Comparison of ENCODE assay signal across 18 mouse cellular contexts in genomic region chr19:21858846-21859521, GRCm38 (mm10).
DNase-seq lines count a peak whose midpoint lies in the region; ATAC-seq lines count a peak whose summit lies in the region.
"Had no signal": no experiment of that assay in that cellular context is flagged by ENCODE, and none has a peak within 500 bp of the region (broad histone marks: within the 10 kb centered on the region; RNA-seq: fewer than 3 reads in every experiment).

No protein-coding gene starts in this region.

- H3K9me3 ChIP-seq in heart, embryonic 13.5 days, result 0 out of 2 replicates have a peak, but pooled peaks cover 4% of the 10 kb centered on the region
- no peaks in the 10 kb centered on the region for H3K9me3 ChIP-seq in embryonic facial prominence, embryonic 13.5 days
- H3K9me3 ChIP-seq: forebrain, embryonic 15.5 days; midbrain, embryonic 10.5 days; neural tube, embryonic 13.5 days had no signal

- no peaks in the 10 kb centered on the region for H3K27me3 ChIP-seq in heart, embryonic 13.5 days (replicated peaks)
- H3K27me3 ChIP-seq in embryonic facial prominence, embryonic 13.5 days, result no peaks in the 10 kb centered on the region
- H3K27me3 ChIP-seq: forebrain, embryonic 15.5 days; neural tube, embryonic 13.5 days had no signal

- H3K27ac ChIP-seq in heart, embryonic 13.5 days (replicated peaks), result peak overlapping the region; percentile 67
- no peak overlapping the region for H3K27ac ChIP-seq in embryonic facial prominence, embryonic 13.5 days
- H3K27ac ChIP-seq: forebrain, embryonic 15.5 days; midbrain, embryonic 10.5 days; neural tube, embryonic 13.5 days had no signal

- H3K9ac ChIP-seq in heart, embryonic 13.5 days, result no peak overlapping the region
- H3K9ac ChIP-seq in embryonic facial prominence, embryonic 13.5 days, result no peak overlapping the region
- H3K9ac ChIP-seq: forebrain, embryonic 15.5 days; neural tube, embryonic 13.5 days had no signal

- H3K4me2 ChIP-seq in heart, embryonic 13.5 days, result no peak overlapping the region
- H3K4me2 ChIP-seq in embryonic facial prominence, embryonic 13.5 days, result no peak overlapping the region
- H3K4me2 ChIP-seq: forebrain, embryonic 15.5 days; neural tube, embryonic 13.5 days had no signal

- no peak for DNase-seq in heart, postnatal 10 days
- DNase-seq in lung, adult 18-20 months, result peak; percentile 51 to 58
- peak; percentile 57 for DNase-seq in lung, postnatal 25 days (ENCODE audit: low spot score)
- DNase-seq in gastrocnemius, postnatal 36 days, result no peak
- no peak for DNase-seq in yolk sac, embryonic 10.5 days (ENCODE audit: low spot score)
- DNase-seq: adrenal gland, postnatal 10 days; cerebellum, adult 11 months; cerebellum, postnatal 14 days; kidney, adult 8-10 months; kidney, postnatal 36 days; right cerebral cortex, postnatal 4 days; thymus, adult 2 months had no signal

- peak; percentile 46; the same call in 1 of the 2 replicates for ATAC-seq in heart, embryonic 13.5 days (ENCODE audit: extremely low read depth, insufficient number of reproducible peaks, low FRiP score, low TSS enrichment)
- peak; percentile 28; the same call in 1 of the 2 replicates for ATAC-seq in embryonic facial prominence, embryonic 13.5 days (ENCODE audit: insufficient number of reproducible peaks, insufficient read depth, low FRiP score, low TSS enrichment, low read depth)
- ATAC-seq: forebrain, embryonic 15.5 days; hindbrain, embryonic 16.5 days had no signal

- WGBS in heart, embryonic 13.5 days, result 30% methylated on average over 12 of the region's 12 CpGs
- 61% methylated on average over 12 of the region's 12 CpGs for WGBS in embryonic facial prominence, embryonic 13.5 days

- H3K4me3 ChIP-seq in heart, embryonic 13.5 days, result no peak overlapping the region
- H3K4me3 ChIP-seq in embryonic facial prominence, embryonic 13.5 days, result no peak overlapping the region
- H3K4me3 ChIP-seq: forebrain, embryonic 15.5 days; midbrain, embryonic 10.5 days; neural tube, embryonic 13.5 days had no signal

- intact Hi-C loops in heart, postnatal 10 days (cut with DNase I), result loop anchor here (5.0 kb wide), 1 partner anchor 83 kb away; no protein-coding TSS in a partner anchor
- intact Hi-C loops in gastrocnemius, postnatal 36 days (cut with DNase I), result no loop called here

- peaks cover 24% of the 10 kb centered on the region for H3K4me1 ChIP-seq in heart, embryonic 13.5 days
- peaks cover 5% of the 10 kb centered on the region for H3K4me1 ChIP-seq in embryonic facial prominence, embryonic 13.5 days
- H3K4me1 ChIP-seq: forebrain, embryonic 15.5 days; midbrain, embryonic 10.5 days; neural tube, embryonic 13.5 days had no signal

- H3K36me3 ChIP-seq in heart, embryonic 13.5 days, result peaks cover 56% of the 10 kb centered on the region
- peaks cover 45% of the 10 kb centered on the region for H3K36me3 ChIP-seq in embryonic facial prominence, embryonic 13.5 days

Comparison
In these comparisons a context has a peak if more than half of its experiments do, and no peak if none do; other contexts are left out.
1. DNase-seq: peak in lung, adult 18-20 months (2 of 2) and lung, postnatal 25 days (single experiment); none in heart, postnatal 10 days (0 of 2), gastrocnemius, postnatal 36 days (0 of 2) and yolk sac, embryonic 10.5 days (single experiment).